Comparison of ENCODE assay signal across 23 mouse cellular contexts in the genomic region with DNA sequence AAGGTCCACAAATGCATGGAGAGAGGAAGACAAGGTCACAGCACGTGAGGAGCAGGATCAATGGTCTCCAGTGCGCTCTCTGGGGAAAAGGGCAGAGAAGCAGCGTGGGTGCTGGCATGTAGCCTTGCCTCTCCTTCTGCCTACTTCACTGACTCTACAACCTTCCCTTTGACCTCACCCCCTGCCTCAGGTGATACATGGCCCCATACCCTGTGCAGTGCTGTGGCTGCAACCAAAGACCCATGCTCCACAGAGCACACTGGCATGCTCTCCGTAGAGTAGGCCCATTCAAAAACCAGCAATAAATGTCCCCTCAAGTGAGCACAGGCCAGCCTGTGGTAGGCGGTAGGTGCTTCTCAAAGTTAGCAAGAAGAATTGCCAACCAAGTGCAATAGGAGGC. TPM values are rescaled to one million over a fixed set of nuclear protein-coding genes. Genes with fewer than 3 reads are reported as not detected.
A peak's percentile ranks its signal among the peaks of the same experiment; 100 is the strongest.
DNase-seq lines count a peak whose midpoint lies in the region; ATAC-seq and TF ChIP-seq lines count a peak whose summit lies in the region.
"Had no signal": no experiment of that assay in that cellular context is flagged by ENCODE, and none has a peak within 500 bp of the region (broad histone marks: within the 10 kb centered on the region; RNA-seq: fewer than 3 reads in every experiment).

No protein-coding gene starts in this region.

- TF ChIP-seq CTCF in left cerebral cortex, adult 2 months (IDR thresholded peaks at IDR 0.05), result no peak

- H3K9ac ChIP-seq in embryonic facial prominence, embryonic 13.5 days, result no peak overlapping the region
- no peak overlapping the region for H3K9ac ChIP-seq in heart, embryonic 15.5 days
- no peak overlapping the region for H3K9ac ChIP-seq in neural tube, embryonic 15.5 days (replicated peaks)
- H3K9ac ChIP-seq: forebrain, embryonic 12.5 days; forebrain, postnatal 0 days; hindbrain, embryonic 14.5 days had no signal

- intact Hi-C loops in left cerebral cortex, adult 2 months (cut with DNase I), result no loop called here
- intact Hi-C loops in left cerebral cortex, postnatal 36 days (cut with DNase I), result no loop called here

- no peaks in the 10 kb centered on the region for H3K27me3 ChIP-seq in embryonic facial prominence, embryonic 13.5 days
- no peaks in the 10 kb centered on the region for H3K27me3 ChIP-seq in embryonic facial prominence, embryonic 10.5 days (replicated peaks; ENCODE audit: low read depth, poor library complexity, severe bottlenecking)
- no peaks in the 10 kb centered on the region for H3K27me3 ChIP-seq in heart, embryonic 15.5 days
- no peaks in the 10 kb centered on the region for H3K27me3 ChIP-seq in neural tube, embryonic 15.5 days (replicated peaks)
- H3K27me3 ChIP-seq: forebrain, embryonic 12.5 days had no signal

- H3K9me3 ChIP-seq in embryonic facial prominence, embryonic 13.5 days, result no peaks in the 10 kb centered on the region
- H3K9me3 ChIP-seq in embryonic facial prominence, embryonic 10.5 days, result no peaks in the 10 kb centered on the region
- no peaks in the 10 kb centered on the region for H3K9me3 ChIP-seq in heart, embryonic 15.5 days (replicated peaks)
- no peaks in the 10 kb centered on the region for H3K9me3 ChIP-seq in neural tube, embryonic 15.5 days (replicated peaks)
- H3K9me3 ChIP-seq: forebrain, embryonic 12.5 days; G1E; heart, embryonic 10.5 days had no signal

- no peak overlapping the region for H3K4me3 ChIP-seq in embryonic facial prominence, embryonic 13.5 days
- no peak overlapping the region for H3K4me3 ChIP-seq in embryonic facial prominence, embryonic 10.5 days
- no peak overlapping the region for H3K4me3 ChIP-seq in heart, embryonic 15.5 days
- H3K4me3 ChIP-seq in left cerebral cortex, adult 2 months, result no peak overlapping the region
- H3K4me3 ChIP-seq in neural tube, embryonic 15.5 days (replicated peaks), result no peak overlapping the region
- H3K4me3 ChIP-seq: forebrain, embryonic 12.5 days; heart, embryonic 10.5 days had no signal

- H3K4me1 ChIP-seq in embryonic facial prominence, embryonic 13.5 days, result no peaks in the 10 kb centered on the region
- H3K4me1 ChIP-seq in embryonic facial prominence, embryonic 10.5 days, result no peaks in the 10 kb centered on the region
- H3K4me1 ChIP-seq in heart, embryonic 15.5 days (replicated peaks), result peaks cover 24% of the 10 kb centered on the region
- H3K4me1 ChIP-seq in neural tube, embryonic 15.5 days, result no peaks in the 10 kb centered on the region
- H3K4me1 ChIP-seq: forebrain, embryonic 12.5 days; heart, embryonic 10.5 days had no signal

- H3K4me2 ChIP-seq in embryonic facial prominence, embryonic 13.5 days, result no peak overlapping the region
- H3K4me2 ChIP-seq in heart, embryonic 15.5 days, result no peak overlapping the region
- H3K4me2 ChIP-seq in neural tube, embryonic 15.5 days, result no peak overlapping the region
- H3K4me2 ChIP-seq: forebrain, embryonic 12.5 days; hindbrain, embryonic 14.5 days had no signal

- H3K36me3 ChIP-seq in embryonic facial prominence, embryonic 13.5 days, result no peaks in the 10 kb centered on the region
- no peaks in the 10 kb centered on the region for H3K36me3 ChIP-seq in embryonic facial prominence, embryonic 10.5 days (replicated peaks)
- no peaks in the 10 kb centered on the region for H3K36me3 ChIP-seq in heart, embryonic 15.5 days
- H3K36me3 ChIP-seq in neural tube, embryonic 15.5 days, result no peaks in the 10 kb centered on the region
- H3K36me3 ChIP-seq: forebrain, embryonic 12.5 days; G1E; heart, embryonic 10.5 days had no signal

- no peak overlapping the region for H3K27ac ChIP-seq in embryonic facial prominence, embryonic 13.5 days
- H3K27ac ChIP-seq in embryonic facial prominence, embryonic 10.5 days (replicated peaks), result no peak overlapping the region
- H3K27ac ChIP-seq in heart, embryonic 15.5 days, result no peak overlapping the region
- 0 out of 2 replicates have a peak overlapping the region, but pooled peaks have one; percentile 28 for H3K27ac ChIP-seq in left cerebral cortex, adult 2 months
- no peak overlapping the region for H3K27ac ChIP-seq in neural tube, embryonic 15.5 days (replicated peaks)
- H3K27ac ChIP-seq: forebrain, embryonic 12.5 days; heart, embryonic 10.5 days; hindbrain, embryonic 14.5 days had no signal

- no peak for DNase-seq in embryonic facial prominence, embryonic 10.5 days (ENCODE audit: low spot score)
- no peak for DNase-seq in heart, adult 18-20 months
- no peak for DNase-seq in left cerebral cortex, adult 2 months (ENCODE audit: extremely low spot score in 1 of 2, low spot score in 2 of 2)
- DNase-seq in left cerebral cortex, postnatal 36 days (ENCODE audit: low spot score in 2 of 2), result no peak
- DNase-seq in neural tube, embryonic 10.5 days (ENCODE audit: extremely low spot score, low spot score), result no peak
- DNase-seq: adrenal gland, adult 8-10 months; adrenal gland, postnatal 36 days; B cell, adult 2 months; cerebellum, adult 2 months; cerebellum, postnatal 10 days; forebrain, postnatal 0 days; gastrocnemius, postnatal 14 days; heart, postnatal 10 days had no signal

- 87% methylated on average over 5 of the region's 5 CpGs for WGBS in embryonic facial prominence, embryonic 13.5 days
- WGBS in embryonic facial prominence, embryonic 10.5 days, result 91% methylated on average over 5 of the region's 5 CpGs
- WGBS in heart, embryonic 15.5 days, result 91% methylated on average over 5 of the region's 5 CpGs
- WGBS in neural tube, embryonic 15.5 days, result 89% methylated on average over 5 of the region's 5 CpGs

- ATAC-seq in embryonic facial prominence, embryonic 13.5 days (ENCODE audit: insufficient number of reproducible peaks, insufficient read depth, low FRiP score, low TSS enrichment, low read depth), result peak; percentile 59; the same call in 1 of the 2 replicates
- 0 out of 2 replicates have a peak, but pooled peaks have one; percentile 27 for ATAC-seq in heart, embryonic 15.5 days (replicated peaks; ENCODE audit: insufficient number of reproducible peaks, insufficient read depth, low FRiP score, low read depth)
- ATAC-seq in neural tube, embryonic 15.5 days (ENCODE audit: low FRiP score), result peak; percentile 53; the same call in 1 of the 2 replicates
- ATAC-seq: CD4-positive, CD25-positive, alpha-beta regulatory T cell, adult 4 months; forebrain, postnatal 0 days; intestine, embryonic 16.5 days had no signal

RNA-seq across cellular contexts. Expression of gene Snap91, which starts 28.8 kb away (rescaled TPM):
- 3.8 and 5.3 TPM in 2 replicates for polyA plus RNA-seq in embryonic facial prominence, embryonic 13.5 days (2015; fragmentation: Nextera tagmentation; extraction: Ambion mirVana)
- 4.5 and 5.4 TPM in 2 replicates for polyA plus RNA-seq in embryonic facial prominence, embryonic 10.5 days (2016; fragmentation: Nextera tagmentation; extraction: Ambion mirVana)
- 81.6 and 86.1 TPM in 2 replicates for polyA plus RNA-seq in heart, embryonic 15.5 days (2015; fragmentation: Nextera tagmentation; extraction: Ambion mirVana)
- 1 to 10 TPM; 4.8 to 7.0 TPM for total RNA-seq in heart, adult 18-20 months (2021)
- 100 to 1,000 TPM; 384 to 394 TPM for total RNA-seq in left cerebral cortex, adult 2 months (2021)
- total RNA-seq in left cerebral cortex, postnatal 36 days (2021), result 100 to 1,000 TPM; 376 to 425 TPM
- polyA plus RNA-seq in neural tube, embryonic 15.5 days (2015; fragmentation: Nextera tagmentation; extraction: Ambion mirVana), result 164 and 185 TPM in 2 replicates
- total RNA-seq: hematopoietic stem cell, adult 5-6 weeks had no signal
- polyA plus RNA-seq: CD4-positive, CD25-positive, alpha-beta regulatory T cell, adult 4 months; G1E had no signal

Comparison
In these comparisons a context has a peak if more than half of its experiments do, and no peak if none do; other contexts are left out.
1. RNA of gene Snap91, which starts 28.8 kb away (polyA plus RNA-seq): 164 to 185 TPM in neural tube, embryonic 15.5 days and 81.6 to 86.1 TPM in heart, embryonic 15.5 days; 4.5 to 5.4 TPM in embryonic facial prominence, embryonic 10.5 days and 3.8 to 5.3 TPM in embryonic facial prominence, embryonic 13.5 days; every median in the first group is over 10 times any median in the second.
2. Peak in every context shown above with its lines, with median percentiles within 50 percentile points of each other: ATAC-seq.